Mouse (Mus musculus) splenic B cell, adult 2 months (primary cell): ENCODE results near the gene Sgms1.

ENCODE experiments used
- DNase-seq: peaks from one replicate; pipeline ENCODE4 v3.0.0-alpha.2; 2011; ENCODE audit warnings: low read depth, low spot score
- H3K27me3 ChIP-seq: 2 replicates; pipeline ENCODE4 v1.6.1; 2012; ENCODE audit warnings: mild to moderate bottlenecking, low read length, moderate library complexity, mixed read lengths; ENCODE audit not compliant: control insufficient read depth, poor library complexity, insufficient read depth, severe bottlenecking
- H3K36me3 ChIP-seq: 2 replicates; pipeline ENCODE4 v1.6.1; 2012; ENCODE audit warnings: mild to moderate bottlenecking, low read length, moderate library complexity, mixed read lengths; ENCODE audit not compliant: control insufficient read depth, poor library complexity, insufficient read depth, severe bottlenecking

Sgms1 gene

GRCm38 (mm10) chr19:32213577-32213976 lies 175.9 kb downstream of the Sgms1 start:
- H3K27me3 ChIP-seq: no peaks in the 10 kb centered on the region

DNA sequence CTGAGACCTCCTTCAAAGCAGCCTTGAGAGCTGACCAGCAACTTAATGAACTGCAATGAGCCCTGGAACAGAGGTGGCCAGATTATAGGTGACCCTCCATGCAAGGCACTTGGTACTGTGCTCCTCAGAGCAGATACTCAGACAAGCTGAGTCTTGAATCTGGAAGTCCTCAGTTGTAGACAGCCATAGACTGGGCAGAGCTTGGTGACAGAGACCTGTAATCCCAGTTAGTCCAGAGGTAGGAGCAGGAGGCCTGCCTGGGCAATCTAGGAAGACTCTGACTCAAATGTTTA lies 178.3 kb downstream of the Sgms1 start:
- Histone ChIP-seq H3K36me3 (no peaks in the 10 kb centered on the region; the same call in 1 of the 2 replicates), H3K27me3 (no peaks in the 10 kb centered on the region)
- DNase-seq: no peak

More at GRCm38 (mm10) chr19:32213577-32213976, 175.9 kb downstream of the Sgms1 start:
- no peaks in the 10 kb centered on the region; the same call in 1 of the 2 replicates for H3K36me3 ChIP-seq
- no peak for DNase-seq

- H3K36me3 ChIP-seq: no peaks in the 10 kb centered on the region; the same call in 1 of the 2 replicates
- peak; percentile 71 for DNase-seq
- H3K27me3 ChIP-seq: no peaks in the 10 kb centered on the region
Measured at GRCm38 (mm10) chr19:32210450-32211292, 178.8 kb downstream of the Sgms1 start.

DNA sequence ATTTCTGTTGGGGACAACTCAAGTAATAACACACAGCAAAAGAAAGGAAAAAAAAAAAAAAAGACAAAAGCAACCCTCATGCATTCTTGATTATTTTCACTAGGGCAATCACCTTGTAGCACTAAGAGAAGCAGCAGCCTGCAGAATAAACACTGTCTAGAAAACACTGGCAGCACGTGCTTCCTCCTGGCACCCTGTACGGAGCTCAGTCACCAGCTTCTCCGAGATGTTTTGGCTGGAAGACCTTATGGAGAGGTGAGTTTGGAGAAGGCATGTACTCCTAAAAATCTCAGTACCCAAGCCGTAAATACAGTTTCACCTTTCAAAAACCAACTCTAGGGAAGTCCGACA lies 179.4 kb downstream of the Sgms1 start:
- peak; percentile 37 for DNase-seq
- H3K36me3 ChIP-seq: no peaks in the 10 kb centered on the region; the same call in 1 of the 2 replicates

GRCm38 (mm10) chr19:32202131-32203114 lies 187.1 kb downstream of the Sgms1 start:
- H3K36me3 ChIP-seq: peaks cover 9% of the 10 kb centered on the region
- no peaks in the 10 kb centered on the region for H3K27me3 ChIP-seq
- no peak for DNase-seq

More for the DNA sequence above, 179.4 kb downstream of the Sgms1 start:
- H3K27me3 ChIP-seq: no peaks in the 10 kb centered on the region

DNA sequence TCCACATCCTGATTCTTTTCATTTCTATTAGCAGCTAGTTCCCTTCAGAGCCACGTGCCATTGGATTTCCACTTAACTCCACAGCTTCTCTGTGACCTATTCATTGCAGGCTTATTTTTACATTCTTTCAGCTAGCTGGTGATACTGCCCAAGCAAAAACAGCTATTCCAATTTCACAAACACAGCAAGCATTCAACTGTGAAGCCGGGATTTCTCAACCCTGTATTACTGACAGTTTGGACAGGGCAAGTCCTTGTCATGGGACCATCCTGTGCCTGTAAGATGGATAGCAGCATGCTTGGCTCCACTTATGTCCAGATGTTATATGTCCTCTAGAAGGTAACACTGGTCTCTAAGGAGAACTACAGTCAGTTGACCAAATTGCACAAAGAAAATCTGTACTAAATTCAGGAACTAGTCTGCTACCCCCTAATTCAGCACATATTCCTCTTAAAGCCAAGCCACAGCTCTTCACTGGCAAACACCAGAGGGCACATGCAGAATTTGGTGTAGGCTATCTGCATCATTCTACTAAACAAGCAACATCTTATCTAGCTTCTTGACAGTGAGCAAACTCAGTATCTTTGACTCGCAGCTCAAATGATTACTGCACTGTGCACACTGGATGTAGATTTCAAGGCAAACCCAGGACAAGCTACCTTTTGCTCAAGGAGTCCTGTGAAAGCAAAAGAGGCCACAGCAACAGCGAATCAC lies 189.5 kb downstream of the Sgms1 start:
- DNase-seq: peak; percentile 40
- Histone ChIP-seq H3K27me3 (no peaks in the 10 kb centered on the region), H3K36me3 (peaks cover 9% of the 10 kb centered on the region)

- Histone ChIP-seq H3K27me3 (no peaks in the 10 kb centered on the region), H3K36me3 (peaks cover 9% of the 10 kb centered on the region)
- no peak for DNase-seq
Measured at GRCm38 (mm10) chr19:32199133-32199532, 190.4 kb downstream of the Sgms1 start.

DNA sequence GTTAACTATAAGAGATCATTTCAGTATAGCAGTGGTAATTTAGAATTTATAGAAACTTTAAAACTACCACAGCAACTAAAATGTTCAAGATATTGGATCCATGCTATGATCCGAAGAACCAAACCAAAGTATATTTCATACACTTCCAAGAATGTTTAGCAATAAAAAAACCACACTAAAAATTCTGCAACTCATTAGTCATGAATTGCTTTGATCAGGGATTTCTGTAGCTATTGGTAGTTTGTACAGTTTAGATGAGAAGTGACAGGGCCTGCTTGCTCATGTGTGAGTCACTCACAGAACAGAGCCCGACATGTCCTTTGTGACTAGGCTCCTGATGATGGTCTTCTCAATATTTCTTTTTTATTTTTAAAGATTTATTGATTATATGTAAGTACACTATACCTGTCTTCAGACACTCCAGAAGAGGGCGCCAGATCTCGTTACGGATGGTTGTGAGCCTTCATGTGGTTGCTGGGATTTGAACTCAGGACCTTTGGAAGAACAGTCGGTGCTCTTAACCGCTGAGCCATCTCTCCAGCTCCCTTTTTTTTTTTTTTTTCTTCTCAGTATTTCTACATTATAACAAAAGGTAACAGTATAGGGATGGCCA lies 190.9 kb downstream of the Sgms1 start:
- H3K27me3 ChIP-seq: no peaks in the 10 kb centered on the region
- H3K36me3 ChIP-seq: peaks cover 9% of the 10 kb centered on the region
- no peak for DNase-seq

DNA sequence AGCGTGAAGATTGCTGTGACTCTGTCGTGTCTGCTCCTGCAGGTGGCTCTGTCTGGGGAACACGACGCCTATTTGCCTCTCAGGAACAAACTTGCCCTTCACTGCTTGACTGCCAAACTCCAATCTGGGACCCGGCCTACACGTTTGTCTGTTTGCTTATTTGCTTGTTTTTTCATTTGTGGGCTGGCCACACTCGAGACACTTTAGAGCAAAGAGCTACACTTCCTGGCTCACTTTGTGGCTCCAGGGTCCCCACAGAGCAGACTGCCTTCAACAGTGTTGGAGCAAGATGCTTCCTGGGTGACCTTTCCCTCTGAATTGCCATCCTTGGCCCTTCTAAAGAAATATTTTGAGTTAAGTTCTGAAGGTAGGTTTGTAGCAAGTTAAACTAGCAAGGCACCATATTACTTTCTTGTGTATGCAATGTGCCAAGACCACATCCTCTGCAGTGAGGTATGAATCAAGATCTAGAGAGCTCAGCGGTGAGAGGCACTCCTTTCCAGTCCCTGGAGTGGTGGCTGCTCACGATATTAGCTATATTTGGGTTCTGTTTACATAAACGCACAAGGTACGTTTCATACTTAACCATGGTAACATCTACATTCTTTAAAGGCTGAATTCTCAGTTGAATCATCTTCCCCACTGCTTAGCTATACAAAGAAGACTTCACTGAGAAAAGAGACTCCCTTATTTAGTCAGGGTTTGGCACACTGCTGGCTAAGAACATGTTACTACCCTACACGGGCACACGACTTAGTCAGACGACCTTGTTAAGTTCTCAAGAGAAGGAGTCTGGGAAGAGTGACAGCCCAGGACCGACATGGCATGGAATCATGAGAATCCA lies 192.3 kb downstream of the Sgms1 start:
- no peaks in the 10 kb centered on the region for H3K27me3 ChIP-seq
- peaks cover 7% of the 10 kb centered on the region for H3K36me3 ChIP-seq
- DNase-seq: no peak

- peaks cover 3% of the 10 kb centered on the region for H3K36me3 ChIP-seq
- DNase-seq: no peak
Measured at GRCm38 (mm10) chr19:32196222-32196621, 193.3 kb downstream of the Sgms1 start.

GRCm38 (mm10) chr19:32194863-32195262 lies 194.7 kb downstream of the Sgms1 start:
- DNase-seq: no peak
- Histone ChIP-seq H3K36me3 (peaks cover 8% of the 10 kb centered on the region), H3K27me3 (no peaks in the 10 kb centered on the region)

More at GRCm38 (mm10) chr19:32196222-32196621, 193.3 kb downstream of the Sgms1 start:
- no peaks in the 10 kb centered on the region for H3K27me3 ChIP-seq

GRCm38 (mm10) chr19:32194074-32194473 lies 195.4 kb downstream of the Sgms1 start:
- DNase-seq: no peak
- Histone ChIP-seq H3K36me3 (peaks cover 8% of the 10 kb centered on the region), H3K27me3 (no peaks in the 10 kb centered on the region)

- no peak for DNase-seq
- H3K27me3 ChIP-seq: no peaks in the 10 kb centered on the region
- H3K36me3 ChIP-seq: peaks cover 5% of the 10 kb centered on the region; the same call in 1 of the 2 replicates
Measured at GRCm38 (mm10) chr19:32191596-32191995, 197.9 kb downstream of the Sgms1 start.
